Mouse (Mus musculus) urinary bladder, adult 18-20 months (tissue): ENCODE measurements around the gene Tnnc2.

ENCODE experiments used
- DNase-seq, 2 experiments: peaks; one replicate each; pipeline ENCODE4 v3.0.0; 2022; ENCODE audit warnings: low spot score in 2 of 2, mixed read lengths in 2 of 2

Gene Tnnc2

GRCm38 (mm10) chr2:164773229-164773988 lies 6.4 kb downstream of the Tnnc2 start:
- no peak for DNase-seq

- no peak for DNase-seq
Observed at GRCm38 (mm10) chr2:164771123-164771522, 8.6 kb downstream of the Tnnc2 start.

DNA sequence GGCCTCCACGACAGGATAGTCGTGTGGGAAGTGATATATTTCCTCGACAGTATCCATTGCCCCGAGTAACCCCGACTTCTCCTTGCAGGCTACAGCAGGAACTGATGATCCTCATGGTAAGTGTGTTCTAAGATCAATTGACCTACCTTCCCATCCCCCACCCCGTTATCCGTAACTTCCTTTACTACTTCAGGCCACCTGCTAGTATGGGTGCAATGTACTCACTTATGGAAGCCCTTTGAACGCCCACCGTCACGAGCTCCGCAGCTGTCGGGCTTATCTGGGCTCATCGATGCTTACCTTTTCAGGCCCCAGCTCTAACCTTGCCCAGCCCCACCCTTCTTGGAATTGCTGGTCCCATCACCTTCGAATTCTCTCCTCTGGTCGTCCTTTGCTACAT lies 9.5 kb downstream of the Tnnc2 start:
- DNase-seq = no peak

DNA sequence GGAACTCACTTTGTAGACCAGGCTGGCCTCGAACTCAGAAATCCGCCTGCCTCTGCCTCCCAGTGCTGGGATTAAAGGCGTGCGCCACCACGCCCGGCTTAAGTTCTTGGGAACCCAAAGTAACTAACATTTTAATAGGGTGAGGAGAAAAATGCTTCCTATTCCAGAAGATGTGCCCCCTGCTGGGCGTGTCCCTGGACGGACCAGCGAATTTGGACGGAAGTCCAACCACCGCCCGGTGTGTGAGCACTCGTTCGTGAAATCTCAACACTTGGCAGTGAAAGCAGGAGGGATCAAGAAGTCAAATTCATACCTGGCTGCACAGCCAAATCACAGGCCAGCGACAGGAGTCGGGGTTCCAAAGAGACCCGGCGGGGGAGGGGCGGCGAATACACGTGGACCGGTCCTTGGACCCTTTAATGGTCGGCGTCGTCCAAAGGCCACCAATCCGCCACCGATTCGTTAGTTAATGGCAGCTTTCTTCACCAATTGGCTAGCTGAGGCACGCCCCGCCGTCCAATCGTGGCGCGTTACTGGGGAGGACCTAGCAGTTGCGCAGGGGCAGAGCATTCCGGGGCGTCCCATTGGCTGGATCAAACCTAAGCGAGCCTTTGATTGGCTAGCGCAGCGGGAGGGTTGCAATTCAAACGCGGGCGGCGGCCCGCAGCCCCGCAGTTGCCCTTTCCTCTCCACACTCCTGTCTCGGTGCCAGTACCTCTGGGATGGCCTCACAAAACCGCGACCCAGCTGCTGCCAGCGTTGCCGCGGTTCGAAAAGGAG lies 10.3 kb downstream of the Tnnc2 start, which contains the start of gene Ube2c:
TSS of gene Ube2c (plus strand) at position 641 of the 780 bp plus-strand sequence.
- DNase-seq = peak; percentile 93 to 97

- no peak for DNase-seq
Observed at GRCm38 (mm10) chr2:164767812-164768540, 11.8 kb downstream of the Tnnc2 start.

DNA sequence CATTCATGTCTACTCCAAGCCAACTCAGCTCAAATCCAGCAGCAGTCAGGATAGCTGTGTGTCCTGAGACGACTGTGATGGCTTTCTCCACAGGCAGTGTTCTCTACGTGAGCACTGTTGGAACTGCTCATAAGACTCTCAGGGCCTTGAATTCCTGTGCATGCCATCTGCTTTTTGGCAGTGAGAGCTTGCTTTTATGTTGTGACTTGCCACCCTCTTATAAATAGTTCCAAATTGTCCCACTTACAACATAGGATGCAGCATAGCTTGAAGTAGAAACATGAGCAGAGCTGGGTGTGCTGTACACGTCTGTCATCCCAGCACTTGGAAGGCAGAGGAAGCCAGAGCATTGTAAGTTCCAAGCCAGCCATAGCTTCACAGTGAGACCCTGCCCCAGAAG lies 13.9 kb downstream of the Tnnc2 start:
- DNase-seq = no peak

DNA sequence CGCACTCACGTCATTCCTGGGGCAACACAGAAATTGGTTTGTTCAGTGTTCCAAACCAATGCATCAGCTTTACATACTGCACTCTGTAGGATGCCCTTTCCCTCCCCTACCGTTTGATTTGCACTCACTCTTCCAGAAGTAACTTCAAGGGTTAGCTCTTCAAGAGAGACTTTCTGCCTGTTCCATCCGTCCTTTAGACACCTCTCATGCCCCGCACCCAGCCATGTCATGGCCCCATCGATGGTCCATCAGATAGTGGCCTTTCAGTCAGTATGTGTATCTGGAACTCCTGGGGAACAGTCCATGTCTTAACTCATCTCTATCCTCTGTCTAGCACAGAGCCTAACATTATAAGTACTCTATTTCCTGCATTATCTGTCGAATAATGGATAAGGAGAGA lies 17.2 kb downstream of the Tnnc2 start:
- no peak for DNase-seq

DNA sequence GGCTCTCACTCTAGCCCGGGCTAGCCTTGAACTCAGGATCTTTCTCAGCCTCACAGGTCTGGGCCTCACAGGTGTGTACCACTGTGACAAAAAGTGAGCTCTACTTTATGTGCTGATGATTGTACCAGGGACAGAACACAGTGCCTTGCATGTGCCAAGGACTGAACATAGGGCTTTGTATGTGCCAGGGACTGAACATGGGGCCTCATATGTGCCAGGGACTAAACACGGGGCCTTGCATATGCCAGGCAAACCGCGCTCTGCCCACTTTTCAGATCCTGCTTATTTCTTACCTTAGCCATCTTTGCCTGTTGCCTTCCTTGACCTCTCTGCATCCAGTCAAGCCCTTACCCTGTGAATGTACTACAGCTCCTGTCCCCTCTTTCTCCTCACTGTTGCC lies 17.8 kb downstream of the Tnnc2 start:
- no peak for DNase-seq

DNA sequence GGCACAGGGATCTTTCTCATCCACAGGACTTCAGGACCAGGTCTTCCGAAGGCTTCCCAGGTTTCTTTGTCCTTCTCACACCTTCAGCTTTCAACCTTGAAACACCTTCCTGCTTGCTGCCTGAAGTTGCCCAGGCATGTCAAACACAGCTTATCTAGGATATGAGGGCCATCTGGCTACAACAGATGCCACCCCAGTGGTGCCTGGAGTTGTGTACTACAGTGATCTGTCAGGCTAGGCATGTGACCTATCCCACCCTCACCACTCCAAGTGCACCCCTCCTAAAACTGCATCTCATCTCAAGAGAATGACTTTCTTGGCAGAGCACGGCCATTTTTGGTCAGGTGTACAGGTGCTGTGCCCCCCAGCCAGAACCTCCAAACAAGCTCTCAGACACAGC lies 18.3 kb downstream of the Tnnc2 start:
- no peak for DNase-seq

GRCm38 (mm10) chr2:164760059-164760833 lies 19.5 kb downstream of the Tnnc2 start:
- no peak for DNase-seq

DNA sequence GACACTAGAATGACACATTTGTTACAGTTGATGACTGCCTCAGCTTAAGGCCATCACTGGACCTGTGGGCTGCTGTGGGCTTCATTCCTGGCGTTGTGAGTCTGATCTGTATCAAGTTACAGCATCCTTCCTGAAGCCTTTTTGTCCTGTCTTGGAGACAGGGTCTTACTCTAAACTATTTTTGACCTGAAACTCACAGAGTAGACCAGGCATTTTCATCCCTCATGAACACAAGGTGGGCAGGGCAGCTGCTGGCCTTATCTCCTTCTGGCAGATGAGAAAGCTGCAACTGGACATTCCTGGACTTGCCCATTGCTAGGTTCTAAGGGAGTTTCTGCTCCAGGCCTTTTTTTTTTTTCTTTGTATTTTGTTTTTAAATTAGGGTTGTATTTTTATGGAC lies 21.1 kb downstream of the Tnnc2 start:
- no peak for DNase-seq

GRCm38 (mm10) chr2:164757841-164758240 lies 21.9 kb downstream of the Tnnc2 start:
- no peak for DNase-seq

DNA sequence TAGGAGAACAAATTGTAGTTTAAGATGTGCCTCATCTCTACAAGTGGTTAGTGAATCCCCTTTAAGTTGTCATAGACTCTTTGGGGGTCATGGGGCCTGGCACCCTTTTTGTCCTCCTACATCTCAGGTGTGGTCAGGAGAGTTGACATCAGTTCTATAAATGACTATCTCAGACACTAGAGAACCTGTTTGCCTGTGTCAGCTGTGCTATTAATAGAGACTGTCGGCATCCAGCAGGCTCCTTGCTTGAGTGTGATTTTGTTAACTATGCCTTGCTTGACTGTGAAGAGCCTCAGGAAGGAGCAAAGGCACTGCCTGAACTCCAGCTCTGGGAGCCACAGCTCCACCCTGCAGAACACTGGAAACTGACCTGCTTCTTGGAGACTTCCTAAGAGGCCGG lies 25.0 kb downstream of the Tnnc2 start:
- DNase-seq = no peak

GRCm38 (mm10) chr2:164754105-164754504 lies 25.7 kb downstream of the Tnnc2 start:
- DNase-seq = no peak

GRCm38 (mm10) chr2:164752454-164752853 lies 27.3 kb downstream of the Tnnc2 start:
- no peak for DNase-seq

DNA sequence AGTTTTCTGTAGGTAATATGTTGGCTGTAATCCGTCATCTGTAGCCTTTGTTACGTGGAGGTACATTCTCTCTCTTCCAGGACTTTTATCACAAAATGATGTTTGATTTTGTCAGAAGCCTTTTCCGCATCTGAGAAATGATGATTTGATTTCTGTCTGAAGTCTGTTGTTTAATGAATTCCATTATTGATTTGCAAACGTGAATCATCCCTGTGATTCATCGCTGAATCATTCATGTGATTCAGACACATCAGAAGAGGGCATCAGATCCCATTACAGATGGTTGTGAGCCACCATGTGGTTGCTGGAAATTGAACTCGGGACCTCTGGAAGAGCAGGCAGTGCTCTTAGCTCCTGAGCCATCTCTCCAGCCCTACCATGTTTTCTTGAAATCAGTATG lies 30.8 kb downstream of the Tnnc2 start:
- no peak for DNase-seq

DNA sequence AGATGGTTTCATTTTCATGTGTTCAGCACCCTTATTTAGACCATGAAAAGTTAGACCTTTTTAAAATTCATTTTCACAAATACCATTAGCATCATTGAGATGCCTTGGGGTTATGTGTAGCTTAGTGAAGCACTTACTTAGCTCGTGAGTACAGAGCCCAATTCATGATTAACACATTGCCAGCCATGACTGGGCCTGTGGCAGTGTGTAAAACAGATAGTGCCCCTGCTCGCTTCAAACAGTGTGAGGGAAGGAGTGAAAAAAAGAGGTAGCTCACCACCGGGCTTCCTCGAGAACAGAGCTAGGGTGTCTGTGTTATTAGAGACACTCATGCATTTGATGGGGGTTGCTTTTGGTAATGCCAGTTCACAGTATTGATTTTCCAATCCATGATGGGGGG lies 31.6 kb downstream of the Tnnc2 start:
- no peak for DNase-seq

DNA sequence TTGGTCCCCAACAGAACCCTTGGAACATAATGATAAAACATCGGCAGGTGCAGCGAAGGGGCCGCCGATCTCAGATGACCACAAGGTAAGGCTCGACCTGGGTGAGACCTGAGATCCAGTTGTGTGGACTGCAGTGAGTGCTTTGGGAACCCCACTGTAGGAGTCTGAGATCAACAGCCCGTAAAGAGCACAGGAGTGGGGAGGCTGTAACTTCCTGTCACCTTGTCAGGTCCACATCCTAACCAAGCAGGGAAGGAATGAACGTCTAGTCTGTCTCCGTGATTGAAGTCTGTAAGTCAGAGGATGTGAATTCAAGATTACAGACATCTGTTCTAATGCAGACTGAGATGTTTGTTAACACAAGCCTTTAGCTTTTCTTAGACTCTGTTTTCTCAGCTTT lies 33.1 kb downstream of the Tnnc2 start:
- no peak for DNase-seq

GRCm38 (mm10) chr2:164745843-164746479 lies 33.8 kb downstream of the Tnnc2 start, which contains the start of the genes Wfdc3 and Dnttip1:
Wfdc3 (minus strand) TSS chr2:164745931.
Dnttip1 (plus strand) TSS chr2:164745983.
- DNase-seq = peak; percentile 88 to 93

DNA sequence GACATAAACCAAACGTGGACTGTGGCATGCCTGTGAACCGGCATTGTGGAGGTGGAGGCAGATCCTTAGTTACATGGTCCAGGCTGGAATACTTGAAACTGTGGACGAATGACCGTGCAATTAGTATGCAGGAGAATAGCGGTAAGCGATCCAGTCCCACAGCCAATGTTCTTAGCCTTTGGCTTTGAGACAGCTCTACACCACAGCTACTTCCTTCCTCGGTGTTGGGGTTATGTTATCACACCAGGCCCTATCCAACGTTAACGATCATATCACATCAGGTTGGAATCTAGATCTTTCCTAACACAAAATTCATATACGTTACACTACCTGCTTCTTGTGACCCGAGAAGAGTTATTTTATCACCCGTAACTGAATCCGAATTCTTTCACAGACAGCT lies 34.8 kb downstream of the Tnnc2 start:
- DNase-seq = no peak

DNA sequence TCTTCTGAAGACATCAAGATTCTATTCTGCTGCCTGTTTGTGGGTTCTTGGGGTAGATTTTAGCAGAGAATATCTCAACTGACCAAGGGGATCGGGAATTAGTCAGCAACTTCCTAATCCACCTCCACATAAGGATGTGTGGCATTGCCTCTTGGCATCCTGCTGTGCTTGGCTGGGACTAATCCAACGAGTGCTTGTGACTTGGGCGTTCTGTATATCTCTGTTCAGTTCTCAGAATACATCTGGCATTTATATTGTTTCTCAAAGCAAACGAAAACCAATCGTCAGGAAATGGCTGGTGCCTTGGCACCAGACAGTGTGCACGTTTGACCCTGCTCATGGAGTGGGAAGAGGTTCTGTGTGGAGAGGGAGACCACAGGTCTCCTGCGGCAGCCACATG lies 39.9 kb downstream of the Tnnc2 start:
- no peak for DNase-seq
